Mouse (Mus musculus) left cerebral cortex, postnatal 25 days (tissue): ENCODE results near the gene Siah3. TPM values are rescaled to one million over a fixed set of nuclear protein-coding genes. Genes with fewer than 3 reads are reported as not detected.
"Not testable (repeated sequence)": the region's sequence is repeated elsewhere in the genome, so short reads cannot be mapped to it uniquely, and the experiment has no call there.

ENCODE experiments used
- DNase-seq, 2 experiments: peaks; one replicate each; pipeline ENCODE4 v3.0.0; 2022; ENCODE audit warnings: low spot score in 2 of 2, mixed read lengths in 1 of 2
- intact Hi-C: fragments of 180-260 bp; cut with DNase I; formaldehyde crosslinking; loops from one replicate; pipeline ENCODE4 v1.15.1; 2025
- total RNA-seq, 2 experiments: library from RNA; stranded (reverse); gene quantifications; 2 replicates each; pipeline ENCODE4 v1.2.3; 2021

The Siah3 gene
- total RNA-seq: 1 to 10 TPM; 7.4 to 9.6 TPM

- DNase-seq: peak; percentile 68 to 84
- intact Hi-C loops: loop anchor here (5.0 kb wide), 3 partner anchors 71 to 256 kb away; partner anchors contain the start of gene Erich6b
These were observed at the start of gene Siah3 for GRCm38 (mm10) chr14:75455743-75456421. Gene Siah3 (plus strand): TSS chr14:75455982.

DNA sequence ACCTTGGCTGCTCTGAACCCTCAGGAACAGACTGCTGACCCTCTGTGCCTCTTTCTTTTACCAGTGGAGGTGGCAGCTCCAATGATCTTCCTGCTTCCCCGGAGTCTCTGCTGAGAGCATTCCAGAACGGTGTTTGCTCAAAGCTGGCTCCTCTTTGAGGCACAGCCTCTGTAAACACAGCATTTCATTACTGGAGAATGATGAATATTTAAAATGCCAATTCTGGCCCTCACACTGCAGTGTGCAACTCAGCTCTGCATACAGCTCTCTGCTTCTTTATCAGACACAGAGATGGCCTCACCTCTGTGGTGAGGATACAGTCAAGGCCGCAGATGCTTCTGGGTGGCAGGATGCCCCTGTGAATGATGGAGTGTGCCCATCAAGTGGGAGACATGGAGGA is 46.0 kb upstream of the Siah3 start:
- DNase-seq: peak in 1 of 2 experiments; percentile 44
- intact Hi-C loops: no loop called here

- no peak for DNase-seq
- intact Hi-C loops: no loop called here
These were observed 45.4 kb upstream of the Siah3 start for GRCm38 (mm10) chr14:75410392-75410791.

DNA sequence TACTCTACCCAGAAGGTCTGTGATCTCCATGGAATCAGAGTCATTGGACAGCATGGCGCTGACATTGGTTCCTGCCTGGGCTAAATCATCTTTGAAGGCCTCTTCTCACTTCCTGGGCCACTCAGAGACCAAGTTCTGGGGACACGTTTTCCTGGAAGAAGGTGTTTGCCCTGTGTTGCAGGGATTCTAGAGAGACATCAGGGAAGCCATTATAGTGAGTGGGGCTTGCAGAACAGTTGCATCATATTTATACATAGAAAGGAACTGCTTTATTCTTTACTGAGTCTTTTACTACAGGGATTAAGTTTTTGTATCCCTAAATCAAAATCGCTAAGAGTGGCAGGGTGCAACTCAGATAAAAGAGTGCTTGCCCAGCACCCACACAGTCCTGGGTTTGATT is 37.1 kb upstream of the Siah3 start:
- intact Hi-C loops: no loop called here
- no peak for DNase-seq

- DNase-seq: no peak
- intact Hi-C loops: no loop called here
These were observed 35.9 kb upstream of the Siah3 start for GRCm38 (mm10) chr14:75419876-75420275.

DNA sequence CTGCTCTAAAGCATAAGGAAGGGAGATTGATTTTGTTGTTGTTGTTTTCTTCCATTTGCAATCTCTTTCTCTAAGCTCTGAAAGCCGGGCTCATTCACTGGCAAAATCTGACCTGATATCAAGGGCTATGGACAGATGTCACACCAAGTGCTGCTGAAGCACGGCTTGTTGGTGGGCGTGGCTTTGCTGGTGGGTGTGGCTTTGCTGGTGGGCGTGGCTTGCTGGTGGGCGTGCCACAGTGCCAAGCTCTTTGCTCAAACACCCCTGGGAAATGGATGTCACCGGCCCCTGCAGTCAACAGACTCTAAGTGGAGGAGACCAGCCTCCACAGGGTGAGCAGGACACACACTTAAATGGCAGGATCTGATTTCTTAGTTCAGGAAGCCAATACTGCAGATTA is 35.0 kb upstream of the Siah3 start:
- intact Hi-C loops: no loop called here
- DNase-seq: no peak

DNA sequence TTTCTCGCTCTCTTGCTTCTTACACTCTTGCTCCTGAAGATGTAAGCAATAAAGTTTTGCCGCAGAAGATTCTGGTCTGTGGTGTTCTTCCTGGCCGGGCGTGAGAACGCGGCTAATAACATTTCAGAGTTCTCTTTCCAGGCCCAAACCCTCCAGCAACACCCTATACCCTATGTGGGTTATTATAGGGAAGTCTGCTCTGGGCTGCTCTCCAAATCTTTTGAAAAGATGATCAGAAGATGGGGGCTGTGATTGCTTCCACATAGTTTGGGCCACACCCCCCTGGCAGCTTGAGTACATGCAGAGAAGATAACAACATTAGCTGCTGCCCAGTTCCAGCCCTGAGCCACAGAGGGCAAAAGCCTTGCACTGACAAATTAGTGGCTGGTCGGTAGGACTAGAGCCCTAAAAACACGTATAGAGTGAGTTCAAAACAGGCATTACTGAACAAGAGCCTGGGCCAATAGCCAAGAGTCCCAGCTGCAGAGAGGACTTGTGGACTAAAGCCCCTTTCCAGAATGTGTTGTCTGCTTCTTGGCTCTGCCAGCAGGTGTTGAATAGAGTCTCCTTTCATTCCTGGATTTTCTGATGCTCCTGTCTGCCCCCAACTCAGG is 24.5 kb upstream of the Siah3 start:
- intact Hi-C loops: no loop called here

GRCm38 (mm10) chr14:75432850-75433249 is 22.9 kb upstream of the Siah3 start:
- no peak for DNase-seq

More for the DNA sequence above, 24.5 kb upstream of the Siah3 start:
- DNase-seq: no peak

DNA sequence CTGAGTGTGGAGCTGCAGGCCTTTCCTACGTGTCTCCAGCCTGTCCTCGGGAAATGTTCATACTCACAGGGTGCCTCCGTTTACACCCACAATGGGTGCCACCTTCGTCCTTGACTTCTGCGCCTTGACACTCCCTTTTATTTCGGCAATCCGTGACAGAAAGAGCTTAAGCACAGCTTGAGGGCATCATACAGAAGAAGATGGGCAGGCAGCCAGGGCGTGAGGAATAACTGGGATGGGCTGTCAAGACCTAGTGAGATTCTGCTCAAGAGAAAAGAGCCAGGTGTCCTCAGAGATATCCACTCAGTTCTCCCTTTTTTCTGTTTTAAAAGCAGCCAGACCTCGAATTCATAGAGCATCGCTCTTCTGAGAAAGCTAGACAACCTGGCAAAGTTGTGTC is 21.2 kb upstream of the Siah3 start:
- DNase-seq: no peak
- intact Hi-C loops: no loop called here

More at GRCm38 (mm10) chr14:75432850-75433249, 22.9 kb upstream of the Siah3 start:
- intact Hi-C loops: no loop called here

- peak; percentile 45 to 84 for DNase-seq
- intact Hi-C loops: no loop called here
These were observed 11.2 kb upstream of the Siah3 start for GRCm38 (mm10) chr14:75444486-75445105.

- peak; percentile 83 to 89 for DNase-seq
- intact Hi-C loops: no loop called here
These were observed 10.4 kb upstream of the Siah3 start for GRCm38 (mm10) chr14:75445281-75445947.

DNA sequence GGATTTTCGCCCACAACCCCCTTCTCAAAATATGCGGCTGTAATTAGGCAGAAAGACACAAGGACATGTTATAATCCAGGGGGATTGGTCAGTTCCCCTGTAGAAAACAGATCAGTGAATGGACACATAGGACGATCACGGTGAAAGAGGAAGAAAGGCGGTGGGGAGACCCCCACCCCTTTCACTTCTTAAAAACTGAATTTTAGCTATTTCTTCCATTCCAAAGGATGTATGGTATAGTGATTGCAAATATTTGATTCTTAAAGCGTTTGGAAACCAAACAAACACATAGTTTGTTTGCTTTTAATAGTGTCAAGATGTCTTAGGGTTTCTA is 9.9 kb upstream of the Siah3 start:
- DNase-seq: no peak
- intact Hi-C loops: no loop called here

- DNase-seq, intact Hi-C loops: not testable (repeated sequence)
These were observed 9.5 kb upstream of the Siah3 start for GRCm38 (mm10) chr14:75446314-75446713.

GRCm38 (mm10) chr14:75453906-75454305 is 1.9 kb upstream of the Siah3 start:
- intact Hi-C loops: no loop called here

GRCm38 (mm10) chr14:75454716-75455115 is 1.1 kb upstream of the Siah3 start:
- intact Hi-C loops: loop anchor here (5.0 kb wide), 3 partner anchors 73 to 258 kb away; partner anchors contain the start of gene Erich6b
- DNase-seq: no peak

More at GRCm38 (mm10) chr14:75453906-75454305, 1.9 kb upstream of the Siah3 start:
- no peak for DNase-seq

GRCm38 (mm10) chr14:75455361-75455742 is 430 bp upstream of the Siah3 start:
- intact Hi-C loops: loop anchor here (5.0 kb wide), 3 partner anchors 72 to 257 kb away; partner anchors contain the start of gene Erich6b

DNA sequence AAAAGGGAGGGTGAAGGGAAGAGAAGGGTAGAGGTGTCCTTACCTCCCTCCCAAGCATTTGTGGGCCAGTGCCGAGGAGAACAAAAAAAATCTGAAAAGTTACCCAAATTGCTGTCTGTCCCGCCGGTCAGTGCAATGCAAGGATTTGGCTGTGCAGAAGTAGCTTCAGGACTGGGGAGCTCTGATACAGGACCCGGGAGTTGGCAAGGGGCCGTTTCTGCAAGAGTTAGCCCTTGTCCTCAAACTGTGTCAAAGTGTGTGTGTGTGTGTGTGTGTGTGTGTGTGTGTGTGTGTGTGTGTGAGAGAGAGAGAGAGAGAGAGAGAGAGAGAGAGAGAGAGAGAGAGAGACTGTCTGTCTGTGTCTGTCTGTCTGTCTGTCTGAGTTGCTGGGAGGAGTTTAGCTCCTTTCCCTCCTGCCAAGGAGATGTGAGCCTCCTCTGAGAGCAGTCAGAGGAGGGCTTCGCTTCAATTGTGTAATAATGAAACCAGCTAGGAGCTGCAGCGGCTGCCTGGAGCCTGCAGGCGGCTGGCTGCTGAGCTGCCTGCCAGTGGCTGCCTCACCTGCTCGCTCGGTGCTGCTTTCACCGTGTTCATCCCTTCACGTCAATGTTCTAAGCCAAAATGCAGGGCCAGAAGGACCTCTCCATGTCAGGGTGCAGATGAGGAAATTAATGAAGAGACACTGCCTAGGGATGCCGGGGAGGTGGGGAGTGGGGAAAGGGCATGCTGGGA is 873 bp downstream of the Siah3 start:
- DNase-seq: peak; percentile 63 to 77
- intact Hi-C loops: loop anchor here (5.0 kb wide), 3 partner anchors 71 to 256 kb away; partner anchors contain the start of gene Erich6b

More at GRCm38 (mm10) chr14:75455361-75455742, 430 bp upstream of the Siah3 start:
- no peak for DNase-seq

DNA sequence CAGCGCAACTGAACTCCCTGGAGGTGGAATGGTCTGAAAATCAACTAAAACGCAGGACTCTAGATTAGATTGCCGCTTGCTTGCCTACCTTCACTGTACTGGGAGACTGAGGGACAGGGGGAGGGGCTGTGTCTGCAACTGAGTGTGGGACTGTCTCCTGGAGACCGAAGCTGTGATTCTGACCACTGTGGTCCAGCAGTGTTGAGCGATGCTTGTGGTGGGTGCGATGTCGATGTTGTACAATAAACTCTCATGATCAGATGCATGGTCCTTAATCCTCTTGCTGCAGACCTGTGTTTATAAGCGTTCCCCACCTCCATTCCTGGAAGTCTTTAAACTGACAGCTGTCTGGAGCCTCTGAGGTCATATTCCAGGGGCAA is 1.4 kb downstream of the Siah3 start:
- peak; percentile 39 to 56 for DNase-seq
- intact Hi-C loops: loop anchor here (5.0 kb wide), 3 partner anchors 70 to 255 kb away; partner anchors contain the start of gene Erich6b

DNA sequence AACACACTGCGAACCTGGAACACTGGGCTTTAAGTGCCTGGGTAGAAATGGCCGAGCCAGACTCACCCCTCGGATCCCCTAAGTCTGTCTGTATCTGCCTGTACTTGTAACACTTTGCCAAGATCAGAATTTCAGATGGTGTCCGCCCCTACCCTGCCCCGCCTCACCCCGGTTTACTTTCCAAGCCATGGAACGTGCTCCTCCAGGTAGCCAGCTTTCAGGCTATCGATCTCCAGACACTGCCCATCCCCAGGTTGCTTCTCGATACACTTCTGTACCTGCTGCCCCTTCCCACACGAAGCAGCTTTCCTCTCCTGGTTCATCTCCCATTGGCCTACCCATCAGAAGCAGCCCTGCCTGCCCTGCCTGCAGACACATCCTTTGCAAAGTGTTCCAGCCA is 3.6 kb downstream of the Siah3 start:
- intact Hi-C loops: loop anchor here (5.0 kb wide), 3 partner anchors 68 to 253 kb away; partner anchors contain the start of gene Erich6b
- no peak for DNase-seq
